Mouse (Mus musculus): Measurements from ENCODE around the gene Rap1gds1. TPM values are rescaled to one million over a fixed set of nuclear protein-coding genes. Genes with fewer than 3 reads are reported as not detected.

Gene Rap1gds1
- polyA plus RNA-seq, 1 experiment from 2014 or later, result 69.7 TPM

- no peaks in the 10 kb centered on the region for H3K9me3 ChIP-seq (ENCODE audit: control insufficient read depth, low read length)
- ATAC-seq (ENCODE audit: low FRiP score, low TSS enrichment) (no peak), DNase-seq (no peak)
- H3K27ac ChIP-seq (replicated peaks; ENCODE audit: low read depth, low read length), result no peak overlapping the region
- 0 out of 2 replicates have a peak, but pooled peaks cover 7% of the 10 kb centered on the region for H3K4me1 ChIP-seq (ENCODE audit: control insufficient read depth, insufficient read depth, low read length)
- H3K27me3 ChIP-seq (ENCODE audit: control insufficient read depth, insufficient read depth, low read length), result no peaks in the 10 kb centered on the region
- no peak overlapping the region for H3K4me2 ChIP-seq (ENCODE audit: low read length)
- no peak overlapping the region for H3K4me3 ChIP-seq (replicated peaks; ENCODE audit: low read depth, low read length)
- 0 out of 2 replicates have a peak, but pooled peaks cover 2% of the 10 kb centered on the region for H3K36me3 ChIP-seq (ENCODE audit: control insufficient read depth, insufficient read depth, low read length)
- WGBS, result 89% methylated on average over 14 of the region's 14 CpGs
- H3K9ac ChIP-seq (replicated peaks; ENCODE audit: low read length), result no peak overlapping the region
Observed at GRCm38 (mm10) chr3:138876931-138877361, 198.1 kb downstream of the Rap1gds1 start.

DNA sequence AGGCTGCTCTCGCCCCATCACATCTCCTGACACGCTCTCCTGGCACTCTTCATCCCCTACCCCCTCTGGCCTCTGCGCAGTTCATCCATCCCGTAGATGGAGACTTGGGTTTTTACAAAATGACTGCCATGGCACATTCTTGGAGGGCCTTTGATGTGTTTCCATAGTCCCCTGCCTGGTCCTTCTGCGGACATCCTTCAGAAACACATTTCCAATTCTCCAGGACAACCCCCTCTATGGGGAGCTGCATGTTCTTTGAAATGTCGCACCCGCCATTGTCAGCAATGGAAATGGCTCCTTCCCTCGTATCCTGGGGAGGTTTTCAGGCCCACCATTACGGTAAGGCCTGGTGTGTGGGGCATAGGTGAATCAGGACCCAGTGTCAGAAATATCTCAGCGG, 198.6 kb downstream of the Rap1gds1 start:
- no peaks in the 10 kb centered on the region for H3K9me3 ChIP-seq (ENCODE audit: control insufficient read depth, low read length)
- H3K9ac ChIP-seq (replicated peaks; ENCODE audit: low read length), result no peak overlapping the region
- no peak for ATAC-seq (ENCODE audit: low FRiP score, low TSS enrichment)
- H3K4me2 ChIP-seq (ENCODE audit: low read length), result no peak overlapping the region
- 79% methylated on average over 10 of the region's 10 CpGs for WGBS
- no peaks in the 10 kb centered on the region for H3K27me3 ChIP-seq (ENCODE audit: control insufficient read depth, insufficient read depth, low read length)
- DNase-seq, result no peak
- H3K27ac ChIP-seq (replicated peaks; ENCODE audit: low read depth, low read length), result no peak overlapping the region
- 0 out of 2 replicates have a peak, but pooled peaks cover 2% of the 10 kb centered on the region for H3K36me3 ChIP-seq (ENCODE audit: control insufficient read depth, insufficient read depth, low read length)
- no peak overlapping the region for H3K4me3 ChIP-seq (replicated peaks; ENCODE audit: low read depth, low read length)
- H3K4me1 ChIP-seq (ENCODE audit: control insufficient read depth, insufficient read depth, low read length), result 0 out of 2 replicates have a peak, but pooled peaks cover 2% of the 10 kb centered on the region

GRCm38 (mm10) chr3:138875936-138876335, 199.1 kb downstream of the Rap1gds1 start:
- Histone ChIP-seq H3K4me2 (ENCODE audit: low read length) (no peak overlapping the region), H3K27me3 (ENCODE audit: control insufficient read depth, insufficient read depth, low read length) (no peaks in the 10 kb centered on the region), H3K4me3 (replicated peaks; ENCODE audit: low read depth, low read length) (no peak overlapping the region), H3K27ac (replicated peaks; ENCODE audit: low read depth, low read length) (no peak overlapping the region), H3K36me3 (ENCODE audit: control insufficient read depth, insufficient read depth, low read length) (0 out of 2 replicates have a peak, but pooled peaks cover 2% of the 10 kb centered on the region), H3K9me3 (ENCODE audit: control insufficient read depth, low read length) (no peaks in the 10 kb centered on the region), H3K9ac (replicated peaks; ENCODE audit: low read length) (no peak overlapping the region), H3K4me1 (ENCODE audit: control insufficient read depth, insufficient read depth, low read length) (no peaks in the 10 kb centered on the region)
- DNase-seq, result no peak
- no peak for ATAC-seq (ENCODE audit: low FRiP score, low TSS enrichment)
- 95% methylated on average over 6 of the region's 6 CpGs for WGBS

Other genes starting within 250 kb of the Rap1gds1 start
- gene Stpg2, start 130.5 kb upstream of the Rap1gds1 start, polyA plus RNA-seq (2014; fragmentation: Nextera tagmentation; extraction: Ambion mirVana), result 0.20 TPM in 1 of 2 replicates, not detected in the other

All from midbrain, embryonic 14.5 days (tissue).